Mouse (Mus musculus) cerebellum, adult 11 months (tissue): Measurements from ENCODE around the gene Fuz.

Experiments used
- DNase-seq: peaks from one replicate; pipeline ENCODE4 v3.0.0; 2022

Gene Fuz

DNA sequence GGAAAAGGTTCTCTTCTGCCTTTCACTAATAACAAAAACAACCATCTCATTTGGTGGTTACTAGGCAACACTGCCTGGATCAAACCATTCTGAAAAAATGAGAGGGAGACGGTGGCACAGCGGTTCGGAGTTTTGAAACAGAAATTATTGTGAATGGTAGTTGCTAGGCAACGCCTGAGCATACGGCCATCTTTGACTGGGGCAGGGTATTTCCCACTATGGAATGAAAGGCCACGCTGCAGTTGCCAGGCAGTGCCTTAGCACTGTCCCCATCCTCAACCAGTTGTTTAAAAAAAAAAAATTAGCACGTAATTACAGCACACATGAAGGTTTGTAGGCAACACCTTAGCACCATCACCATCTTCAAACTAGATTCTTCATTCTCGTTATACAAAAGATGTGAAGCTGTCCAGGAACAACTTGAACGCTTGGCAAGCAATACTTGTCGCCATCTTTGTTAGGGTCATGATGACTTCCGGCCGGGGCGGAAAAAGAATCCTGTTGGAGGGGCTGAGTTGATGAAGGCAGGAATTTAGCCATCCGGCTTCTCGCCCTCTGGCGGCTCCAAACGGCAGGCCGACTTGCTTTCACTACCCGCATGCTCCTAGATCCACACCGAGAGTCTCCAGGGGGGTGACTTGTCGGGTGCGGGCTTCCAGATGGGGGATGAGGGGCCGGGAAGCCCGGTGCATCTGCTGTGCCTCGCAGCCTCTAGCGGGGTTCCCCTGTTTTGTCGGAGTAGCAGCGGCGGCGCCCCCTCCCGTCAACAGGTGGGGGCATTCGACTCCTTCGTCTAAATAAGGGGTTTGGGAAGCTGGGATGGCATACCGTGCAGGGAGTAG is at the start of gene Fuz:
Fuz (plus strand) TSS at position 487 of the 842 bp plus-strand sequence.
- DNase-seq: peak; percentile 88

GRCm38 (mm10) chr7:44846804-44847203 is 49.1 kb upstream of the Fuz start:
- DNase-seq: peak; percentile 49

GRCm38 (mm10) chr7:44847772-44848171 is 48.1 kb upstream of the Fuz start:
- peak; percentile 49 for DNase-seq

GRCm38 (mm10) chr7:44848561-44849415 is 47.1 kb upstream of the Fuz start, which contains the start of the genes Akt1s1 and Tbc1d17:
Akt1s1 (plus strand) TSS chr7:44848991.
Tbc1d17 (minus strand) TSS chr7:44849079.
- peak; percentile 100 for DNase-seq

- peak; percentile 90 for DNase-seq
Observed at GRCm38 (mm10) chr7:44849416-44850111, 46.3 kb upstream of the Fuz start.

- DNase-seq: no peak
Observed at GRCm38 (mm10) chr7:44850146-44850545, 45.7 kb upstream of the Fuz start.

- DNase-seq: no peak
Observed at GRCm38 (mm10) chr7:44850789-44851624, 44.9 kb upstream of the Fuz start.

DNA sequence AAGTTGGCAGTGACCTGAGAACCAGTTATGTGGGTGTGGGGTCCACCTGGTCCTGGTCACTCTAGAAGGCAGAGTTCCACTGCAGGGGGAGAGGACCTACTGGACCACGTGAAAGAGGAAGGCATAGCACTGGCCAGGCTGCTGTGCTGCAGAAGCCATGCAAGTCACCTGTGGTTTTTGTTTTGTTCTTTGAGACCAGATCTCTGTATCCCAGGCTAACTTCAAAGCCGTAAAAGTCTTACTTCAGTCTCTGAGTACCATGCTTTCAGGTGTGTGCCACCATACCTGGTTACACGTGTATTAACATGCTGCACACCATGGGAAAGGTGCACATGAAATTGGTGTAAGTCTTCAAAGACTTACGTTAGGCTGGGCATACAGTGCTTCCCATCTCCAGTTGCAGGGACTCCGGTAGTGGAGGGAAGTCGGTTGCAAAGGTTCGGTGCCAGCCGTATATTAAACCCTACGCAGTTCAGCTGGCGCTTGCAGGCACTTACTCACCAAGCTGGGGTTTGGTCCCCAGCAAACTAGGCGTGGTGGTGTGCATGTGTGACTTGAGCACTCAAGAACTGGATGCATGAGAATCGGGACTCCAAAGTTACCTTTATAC is 44.1 kb upstream of the Fuz start:
- no peak for DNase-seq

DNA sequence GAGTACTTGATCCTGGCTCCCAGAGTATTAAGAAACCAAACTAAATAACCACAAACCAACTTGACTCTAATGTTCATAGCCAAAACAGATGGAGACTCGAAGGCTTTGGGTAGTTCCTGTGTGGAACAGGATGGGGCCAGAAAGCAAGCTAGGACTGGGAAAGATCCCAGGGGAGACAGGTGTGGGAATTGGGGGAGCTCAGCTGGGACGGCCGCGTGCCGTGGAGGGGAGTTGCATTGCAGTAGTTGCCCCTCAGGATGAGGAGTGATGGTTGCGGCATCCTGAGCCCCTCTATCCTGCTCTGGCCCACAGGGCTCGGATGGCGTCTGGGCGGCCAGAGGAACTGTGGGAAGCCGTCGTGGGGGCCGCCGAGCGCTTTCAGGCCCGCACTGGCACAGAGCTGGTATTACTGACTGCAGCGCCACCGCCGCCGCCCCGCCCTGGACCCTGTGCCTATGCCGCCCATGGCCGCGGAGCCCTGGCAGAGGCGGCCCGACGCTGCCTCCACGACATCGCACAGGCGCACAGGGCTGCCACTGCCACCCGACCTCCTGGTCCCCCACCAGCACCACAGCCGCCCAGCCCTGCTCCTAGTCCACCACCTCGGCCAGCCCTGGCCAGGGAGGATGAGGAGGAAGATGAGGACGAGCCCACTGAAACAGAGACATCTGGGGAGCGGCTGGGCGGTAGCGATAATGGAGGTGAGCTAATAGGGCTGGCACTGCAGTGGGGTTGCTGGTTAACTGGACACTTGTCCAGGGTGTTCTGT is 43.4 kb upstream of the Fuz start:
- DNase-seq: no peak

- no peak for DNase-seq
Observed at GRCm38 (mm10) chr7:44853065-44853464, 42.8 kb upstream of the Fuz start.

- no peak for DNase-seq
Observed at GRCm38 (mm10) chr7:44853596-44854355, 42.1 kb upstream of the Fuz start.

DNA sequence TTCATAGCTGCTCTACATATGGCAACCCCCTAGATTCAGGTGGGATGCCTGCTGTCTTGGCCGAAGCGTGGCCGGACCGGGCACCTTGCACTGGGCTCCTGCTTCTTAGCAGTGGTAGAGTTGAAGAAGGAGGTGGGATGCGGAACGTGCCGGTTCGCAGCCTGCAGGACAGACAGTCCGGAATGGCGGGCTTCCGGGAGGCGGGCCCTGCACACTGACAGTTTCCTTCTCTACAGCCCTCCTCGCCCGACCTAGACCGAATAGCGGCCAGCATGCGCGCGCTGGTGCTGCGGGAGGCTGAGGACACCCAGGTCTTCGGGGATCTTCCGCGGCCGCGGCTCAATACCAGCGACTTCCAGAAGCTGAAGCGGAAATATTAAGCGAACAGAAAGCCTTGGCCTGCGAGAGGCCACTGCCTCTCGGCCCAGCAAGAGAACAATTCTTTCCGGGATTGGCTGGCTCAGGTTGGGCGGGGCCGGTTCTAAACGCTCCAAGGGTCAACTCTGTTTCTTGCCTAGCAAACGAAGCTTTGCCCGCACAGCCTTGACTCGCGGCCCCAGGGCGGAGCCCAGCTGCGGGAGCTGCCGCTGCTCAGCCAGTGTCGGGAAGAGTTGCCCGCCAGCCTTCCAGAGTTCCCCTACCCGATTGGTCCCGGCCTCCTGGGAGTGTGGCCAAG is 41.4 kb upstream of the Fuz start:
- DNase-seq: peak; percentile 75

DNA sequence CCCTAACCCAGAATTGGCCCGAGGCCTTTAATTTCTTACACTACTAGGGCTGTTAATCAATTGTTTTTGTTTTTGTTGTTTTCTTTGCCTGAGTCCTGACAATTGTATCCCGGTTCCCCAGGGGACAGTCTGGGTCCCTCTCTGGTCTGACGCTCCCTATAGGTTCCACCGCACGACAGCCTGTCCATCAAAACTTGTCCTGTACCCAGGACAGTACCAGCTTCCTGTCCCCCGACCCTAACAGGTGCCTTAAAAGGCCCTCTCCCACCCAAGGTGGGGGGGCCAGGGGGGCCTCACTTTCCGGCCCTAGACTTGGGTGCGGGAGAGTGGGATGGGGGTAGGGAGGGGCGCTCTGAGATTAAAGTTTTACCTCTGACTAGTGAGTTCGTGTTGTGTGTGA is 40.8 kb upstream of the Fuz start:
- DNase-seq: no peak

DNA sequence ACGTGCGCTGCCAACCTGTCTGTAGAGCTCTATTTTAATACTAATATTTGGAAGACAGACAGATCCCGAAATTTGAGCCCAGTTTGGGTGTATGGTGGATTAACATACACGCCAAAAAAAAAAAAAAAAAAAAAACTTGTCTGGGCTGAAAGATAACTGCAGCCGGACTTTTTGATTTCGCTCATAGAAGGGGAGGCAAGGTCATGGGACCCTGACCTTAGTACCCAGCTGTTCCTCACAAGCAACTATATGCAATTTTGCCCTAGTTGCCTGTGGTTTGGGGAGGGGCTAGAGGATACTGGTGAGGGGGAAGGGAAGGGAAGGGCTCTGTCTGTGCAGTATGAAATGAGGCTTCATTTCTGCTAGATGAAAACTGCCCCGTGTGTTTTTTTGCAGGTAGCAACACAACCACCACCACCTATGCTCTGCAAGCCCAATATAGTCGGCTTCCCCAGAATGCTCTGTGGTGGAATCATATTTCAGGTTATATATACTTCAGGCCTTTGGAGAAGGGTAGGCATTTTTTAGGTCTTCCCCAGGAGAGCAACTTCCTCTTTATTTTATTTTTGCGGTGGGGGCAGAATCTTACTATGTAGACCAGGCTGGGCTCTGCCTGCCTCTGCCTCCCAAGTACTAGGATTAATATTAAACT is 39.5 kb upstream of the Fuz start:
- no peak for DNase-seq

- DNase-seq: peak; percentile 77
Observed at GRCm38 (mm10) chr7:44857042-44857552, 38.8 kb upstream of the Fuz start, which contains the start of gene Pnkp. Pnkp (plus strand) TSS chr7:44857139.

- DNase-seq: no peak
Observed at GRCm38 (mm10) chr7:44857905-44858304, 38.0 kb upstream of the Fuz start.

DNA sequence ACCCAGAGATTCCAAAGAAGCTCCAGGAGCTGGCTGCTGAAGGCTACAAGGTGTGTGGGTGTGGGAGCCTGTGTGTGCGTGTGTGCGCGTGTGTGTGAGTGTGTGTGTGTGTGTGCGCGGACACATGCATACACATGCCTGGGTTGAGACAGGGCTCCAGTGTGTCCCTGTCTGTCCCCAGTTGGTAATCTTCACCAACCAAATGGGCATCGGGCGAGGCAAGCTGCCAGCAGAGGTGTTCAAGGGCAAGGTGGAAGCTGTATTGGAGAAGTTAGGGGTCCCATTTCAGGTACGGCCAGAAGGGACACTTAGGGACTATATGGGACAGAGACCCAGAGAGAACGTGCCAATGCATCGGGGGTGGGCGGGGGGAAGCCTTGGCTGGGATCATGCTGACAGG is 36.0 kb upstream of the Fuz start:
- no peak for DNase-seq

DNA sequence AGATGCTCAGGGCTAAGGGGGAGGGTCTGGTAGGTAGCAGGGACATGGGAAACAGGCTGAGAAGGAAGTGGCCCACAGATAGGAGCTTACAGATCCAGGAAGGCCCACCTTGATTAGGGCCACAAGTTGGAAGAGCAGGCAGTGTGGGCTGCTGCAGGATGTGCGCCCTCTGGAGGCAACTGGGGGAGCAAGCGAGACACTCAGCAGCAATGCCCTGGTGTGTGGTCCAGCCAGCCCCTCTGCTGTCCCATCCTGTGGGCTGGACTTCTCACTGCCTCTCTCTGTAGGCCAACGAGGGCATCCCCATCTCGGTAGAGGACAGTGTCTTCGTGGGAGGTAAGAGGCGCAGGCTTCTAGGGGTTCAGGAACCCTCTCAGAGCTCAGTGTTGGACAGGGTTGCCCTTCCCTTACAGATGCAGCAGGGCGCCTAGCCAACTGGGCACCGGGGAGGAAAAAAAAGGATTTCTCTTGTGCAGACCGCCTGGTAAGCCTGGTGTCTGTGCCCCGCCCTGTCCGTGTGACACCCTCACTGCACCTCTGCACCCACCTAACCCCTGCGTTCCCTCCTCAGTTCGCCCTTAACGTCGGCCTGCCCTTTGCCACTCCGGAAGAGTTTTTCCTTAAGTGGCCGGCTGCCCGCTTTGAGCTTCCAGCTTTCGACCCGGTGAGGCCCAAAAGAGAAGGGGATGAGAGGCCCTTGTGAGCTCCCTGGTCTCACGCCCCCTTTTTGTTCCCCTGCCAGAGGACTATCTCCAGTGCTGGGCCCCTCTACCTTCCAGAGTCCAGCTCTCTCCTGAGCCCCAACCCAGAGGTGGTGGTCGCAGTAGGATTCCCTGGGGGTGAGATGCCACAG is 35.1 kb upstream of the Fuz start:
- peak; percentile 65 for DNase-seq
